Mouse (Mus musculus) heart, postnatal 0 days (tissue): ENCODE measurements around the gene Tcte2. TPM values are rescaled to one million over a fixed set of nuclear protein-coding genes. Genes with fewer than 3 reads are reported as not detected.

ENCODE experiments used
- ATAC-seq: fragments of 200-750 bp; cut with Nextera tagmentation; 2 replicates; pipeline ENCODE4 v1.8.0; 2017; ENCODE audit warnings: low read depth, moderate number of reproducible peaks, moderate library complexity; ENCODE audit not compliant: insufficient read depth
- DNase-seq: peaks from one replicate; pipeline ENCODE4 v3.0.0-alpha.2; 2016; ENCODE audit warnings: low spot score
- H3K27ac ChIP-seq: fragments of 300-500 bp; sonication (generic); 2 replicates; pipeline ENCODE4 v1.5.1; 2014; ENCODE audit warnings: low read depth, mild to moderate bottlenecking
- H3K27me3 ChIP-seq: fragments of 300-500 bp; sonication (generic); 2 replicates; pipeline ENCODE4 v1.6.1; 2014; ENCODE audit warnings: low read length, mixed read lengths; ENCODE audit not compliant: control insufficient read depth, insufficient read depth
- H3K36me3 ChIP-seq: fragments of 300-500 bp; sonication (generic); replicated peaks from 2 replicates; pipeline ENCODE4 v1.6.1; 2014; ENCODE audit warnings: low read length, mixed read lengths; ENCODE audit not compliant: control insufficient read depth, insufficient read depth
- H3K4me1 ChIP-seq: fragments of 300-500 bp; sonication (generic); 2 replicates; pipeline ENCODE4 v1.6.1; 2014; ENCODE audit warnings: antibody characterized with exemption; ENCODE audit not compliant: control insufficient read depth, insufficient read depth
- H3K4me2 ChIP-seq: fragments of 300-500 bp; sonication (generic); 2 replicates; pipeline ENCODE4 v1.6.1; 2014; ENCODE audit warnings: low read depth, mild to moderate bottlenecking, low read length, moderate library complexity
- H3K4me3 ChIP-seq: fragments of 300-500 bp; sonication (generic); 2 replicates; pipeline ENCODE4 v1.5.1; 2014; ENCODE audit warnings: low read depth, low read length
- H3K9ac ChIP-seq: fragments of 300-500 bp; sonication (generic); replicated peaks from 2 replicates; pipeline ENCODE4 v1.6.1; 2014; ENCODE audit warnings: low read depth, low read length, mixed read lengths
- H3K9me3 ChIP-seq: fragments of 300-500 bp; sonication (generic); replicated peaks from 2 replicates; pipeline ENCODE4 v1.6.1; 2016; ENCODE audit warnings: low read length; ENCODE audit not compliant: control insufficient read depth
- CTCF ChIP-seq: IDR thresholded peaks from 2 replicates; pipeline ENCODE4 v1.5.1; 2016; ENCODE audit warnings: antibody characterized with exemption, control low read depth, low read depth
- EP300 ChIP-seq: IDR thresholded peaks from 2 replicates; pipeline ENCODE4 v1.6.1; 2016; ENCODE audit warnings: antibody characterized with exemption, low read depth
- whole genome bisulfite sequencing: fragments of 180-500 bp; shearing (Covaris S2); extraction: QIAGEN DNeasy Blood & Tissue Kit; methylation state at CpG from one replicate; pipeline ENCODE4 v1.1.7; 2014; 5-methylcytosine and 5-hydroxymethylcytosine counted together
- polyA plus RNA-seq: library from polyadenylated mRNA; unstranded; fragments of >200 nt; fragmentation: Nextera tagmentation; extraction: Ambion mirVana; gene quantifications from 2 replicates; pipeline ENCODE4 v1.2.1, GENCODE M21; 2015
- total RNA-seq: library from RNA; depleted of rRNA; stranded (reverse); fragments of >200 nt; gene quantifications from 2 replicates; pipeline ENCODE4 v1.2.3, GENCODE M21; 2014; ENCODE audit warnings: low replicate concordance

Gene Tcte2
- total and polyA plus RNA-seq, 2 experiments from 2014 or later = 0.92 to 4.5 TPM

GRCm38 (mm10) chr17:13744824-13745223, 16.8 kb downstream of the Tcte2 start:
- no peak for TF ChIP-seq CTCF
- no peak for TF ChIP-seq EP300
- ATAC-seq (no peak), DNase-seq (peak; percentile 61)
- Histone ChIP-seq H3K4me2 (no peak overlapping the region), H3K4me3 (no peak overlapping the region), H3K27ac (no peak overlapping the region), H3K4me1 (peaks cover 17% of the 10 kb centered on the region), H3K27me3 (0 out of 2 replicates have a peak, but pooled peaks cover 3% of the 10 kb centered on the region), H3K9ac (no peak overlapping the region), H3K9me3 (no peaks in the 10 kb centered on the region), H3K36me3 (no peaks in the 10 kb centered on the region)
- 16% methylated on average over 4 of the region's 4 CpGs for WGBS

GRCm38 (mm10) chr17:13744219-13744618, 17.4 kb downstream of the Tcte2 start:
- TF ChIP-seq CTCF (no peak), EP300 (no peak)
- Histone ChIP-seq H3K9ac (no peak overlapping the region), H3K27me3 (0 out of 2 replicates have a peak, but pooled peaks cover 3% of the 10 kb centered on the region), H3K4me2 (no peak overlapping the region), H3K9me3 (no peaks in the 10 kb centered on the region), H3K4me3 (no peak overlapping the region), H3K36me3 (no peaks in the 10 kb centered on the region), H3K4me1 (peaks cover 17% of the 10 kb centered on the region), H3K27ac (no peak overlapping the region)
- ATAC-seq = no peak
- DNase-seq = no peak
- 78% methylated on average over 6 of the region's 6 CpGs for WGBS

- 0 out of 2 replicates have a peak, but pooled peaks cover 3% of the 10 kb centered on the region for H3K27me3 ChIP-seq
- no peaks in the 10 kb centered on the region for H3K36me3 ChIP-seq
- TF ChIP-seq CTCF = no peak
- TF ChIP-seq EP300 = no peak
- H3K9me3 ChIP-seq = no peaks in the 10 kb centered on the region
- H3K4me3 ChIP-seq = no peak overlapping the region
- peak; percentile 57 for DNase-seq
- H3K27ac ChIP-seq = peak overlapping the region; percentile 46; the same call in 1 of the 2 replicates
- H3K4me1 ChIP-seq = peaks cover 17% of the 10 kb centered on the region
- H3K4me2 ChIP-seq = no peak overlapping the region
- H3K9ac ChIP-seq = no peak overlapping the region
- ATAC-seq = peak; percentile 67
- 17% methylated on average over 5 of the region's 5 CpGs for WGBS
Observed at GRCm38 (mm10) chr17:13743709-13744079, 17.9 kb downstream of the Tcte2 start.

GRCm38 (mm10) chr17:13742941-13743708, 18.5 kb downstream of the Tcte2 start:
- TF ChIP-seq CTCF = no peak
- no peak for TF ChIP-seq EP300
- Histone ChIP-seq H3K4me2 (no peak overlapping the region), H3K4me1 (peaks cover 17% of the 10 kb centered on the region), H3K27ac (peak overlapping the region; percentile 46; the same call in 1 of the 2 replicates), H3K36me3 (no peaks in the 10 kb centered on the region), H3K9me3 (no peaks in the 10 kb centered on the region), H3K27me3 (0 out of 2 replicates have a peak, but pooled peaks cover 3% of the 10 kb centered on the region), H3K4me3 (no peak overlapping the region), H3K9ac (peak overlapping the region; percentile 34; the same call in 1 of the 2 replicates)
- WGBS = 36% methylated on average over 7 of the region's 7 CpGs
- ATAC-seq (peak; percentile 35; the same call in 1 of the 2 replicates), DNase-seq (no peak)

- peaks cover 22% of the 10 kb centered on the region for H3K4me1 ChIP-seq
- no peak for TF ChIP-seq EP300
- no peak for TF ChIP-seq CTCF
- no peak overlapping the region for H3K27ac ChIP-seq
- DNase-seq (no peak), ATAC-seq (no peak)
- WGBS = 50% methylated on average over 2 of the region's 2 CpGs
- H3K9ac ChIP-seq = no peak overlapping the region
- H3K4me2 ChIP-seq = no peak overlapping the region
- H3K36me3 ChIP-seq = no peaks in the 10 kb centered on the region
- no peaks in the 10 kb centered on the region for H3K27me3 ChIP-seq
- no peak overlapping the region for H3K4me3 ChIP-seq
- H3K9me3 ChIP-seq = no peaks in the 10 kb centered on the region
Observed at GRCm38 (mm10) chr17:13742334-13742733, 19.3 kb downstream of the Tcte2 start.
